Mouse (Mus musculus) T-cell, adult 2 months (primary cell): Measurements from ENCODE around the gene Ssbp2.
A peak's percentile ranks its signal among the peaks of the same experiment; 100 is the strongest.

Source experiments
- DNase-seq: peaks from one replicate; pipeline ENCODE4 v3.0.0; 2022; ENCODE audit warnings: low spot score

Ssbp2 gene

DNA sequence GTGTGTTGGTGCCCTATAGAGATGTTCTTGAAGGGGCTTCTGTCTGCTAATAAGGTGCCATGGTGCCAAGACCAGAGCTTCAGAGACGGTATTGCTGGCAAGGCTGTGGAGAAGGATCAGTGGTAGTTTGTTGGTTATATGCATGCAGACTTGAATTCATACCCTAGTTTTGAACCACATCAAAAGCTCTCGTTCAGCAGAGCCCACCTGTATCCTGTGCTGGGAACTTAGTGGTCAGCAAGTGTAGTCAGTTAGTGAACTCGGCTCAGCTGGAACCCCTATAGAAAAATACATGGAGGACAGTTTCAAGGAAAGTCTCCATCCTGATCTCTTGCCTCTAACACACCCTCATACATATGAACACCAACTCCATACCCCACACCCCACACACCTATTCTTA, 69.7 kb downstream of the Ssbp2 start:
- no peak for DNase-seq

DNA sequence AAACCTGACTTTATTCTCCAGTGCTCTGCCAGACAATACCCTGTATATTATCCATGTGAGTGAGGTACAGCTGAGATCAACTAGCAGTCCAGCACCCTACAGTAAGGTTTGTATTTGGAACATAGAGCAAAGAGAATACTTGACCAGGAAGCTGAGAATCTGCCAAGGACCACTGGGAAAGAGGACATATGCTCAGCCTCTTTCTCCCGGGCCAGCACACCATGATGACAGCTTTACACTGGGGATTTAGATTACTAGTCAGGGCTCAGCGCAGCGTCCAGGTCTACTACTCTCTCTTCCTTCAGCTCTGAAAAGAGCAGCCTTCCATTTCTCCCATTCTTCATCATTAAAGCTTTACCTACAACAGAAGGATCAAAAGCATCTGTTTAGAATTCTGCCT, 76.6 kb downstream of the Ssbp2 start:
- DNase-seq = no peak

DNA sequence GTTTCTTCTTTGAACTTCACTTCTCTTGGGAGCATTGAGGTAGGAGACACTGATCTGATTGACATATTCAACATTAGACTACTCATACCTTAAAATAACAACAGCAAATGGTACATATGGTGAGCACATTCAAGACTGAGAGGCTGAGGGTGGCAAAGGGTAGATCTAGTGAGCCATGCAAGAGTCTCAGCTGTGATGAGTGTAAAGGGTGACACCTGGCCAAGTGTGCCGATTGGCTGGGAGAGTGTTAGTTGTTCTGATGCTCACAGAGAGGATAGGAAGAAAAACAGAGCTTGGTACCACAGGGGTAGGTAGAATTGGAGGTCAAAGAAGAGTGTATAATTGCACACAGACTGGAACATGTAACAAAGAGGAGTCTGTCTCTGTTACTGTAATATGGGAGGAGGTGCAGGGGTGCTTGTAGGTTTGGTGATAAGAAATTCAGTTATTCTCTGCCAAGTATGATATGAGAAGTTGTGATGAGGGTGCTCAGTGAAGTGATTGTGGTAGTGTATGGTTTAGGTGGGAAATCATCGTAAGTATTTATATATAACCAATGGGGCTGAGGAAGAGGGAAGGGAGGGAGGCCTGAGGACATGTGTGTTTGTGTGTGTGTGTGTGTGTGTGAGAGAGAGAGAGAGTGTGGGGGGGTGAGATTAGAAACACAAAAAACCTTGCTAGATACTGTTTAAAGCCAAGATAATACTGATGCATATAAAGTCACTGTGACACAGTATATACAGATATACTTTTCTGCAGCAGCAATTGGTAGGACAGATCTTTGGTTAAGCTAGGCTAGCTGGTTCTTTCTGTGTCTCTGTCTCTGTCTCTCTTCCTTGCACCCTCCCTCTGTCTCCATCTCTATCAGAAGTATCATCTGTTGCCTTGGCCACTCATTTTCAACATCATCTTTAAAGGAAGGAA, 80.3 kb downstream of the Ssbp2 start:
- DNase-seq = no peak

DNA sequence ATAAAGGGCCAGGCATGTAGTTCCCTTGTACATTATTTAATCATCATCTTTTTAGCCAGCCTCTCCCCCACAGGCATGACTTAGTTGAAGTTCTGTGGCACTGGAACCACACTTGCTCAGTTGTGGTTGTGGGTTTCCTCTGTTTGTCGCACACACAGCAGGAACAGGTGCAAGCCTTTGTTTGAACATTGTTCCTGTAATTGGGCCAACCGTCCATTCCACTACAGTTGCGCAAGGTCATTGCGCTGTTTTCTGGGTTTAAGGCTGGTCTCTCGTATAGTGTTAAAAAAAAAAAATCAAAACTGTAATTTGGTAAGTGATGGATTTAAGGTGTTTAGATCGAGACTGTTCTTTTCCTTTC, 81.0 kb downstream of the Ssbp2 start:
- peak; percentile 82 for DNase-seq

DNA sequence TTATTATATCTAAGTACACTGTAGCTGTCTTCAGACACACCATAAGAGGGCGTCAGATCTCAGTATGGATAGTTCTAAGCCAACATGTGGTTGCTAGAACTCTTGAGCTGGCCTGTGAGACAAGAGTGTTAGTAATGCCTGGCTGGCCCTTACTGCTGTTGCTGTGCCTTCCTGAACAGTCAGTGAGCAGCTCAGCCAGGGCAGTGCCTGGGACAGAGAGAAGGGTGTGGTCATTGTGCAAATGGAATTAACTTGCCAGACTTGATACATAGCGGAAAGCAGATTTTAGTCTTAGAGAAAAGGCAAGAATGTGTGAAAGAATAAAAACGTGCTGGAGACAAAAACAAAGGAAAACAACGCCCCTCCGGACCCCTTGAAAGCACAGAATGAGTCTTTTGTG, 83.5 kb downstream of the Ssbp2 start:
- DNase-seq = no peak

DNA sequence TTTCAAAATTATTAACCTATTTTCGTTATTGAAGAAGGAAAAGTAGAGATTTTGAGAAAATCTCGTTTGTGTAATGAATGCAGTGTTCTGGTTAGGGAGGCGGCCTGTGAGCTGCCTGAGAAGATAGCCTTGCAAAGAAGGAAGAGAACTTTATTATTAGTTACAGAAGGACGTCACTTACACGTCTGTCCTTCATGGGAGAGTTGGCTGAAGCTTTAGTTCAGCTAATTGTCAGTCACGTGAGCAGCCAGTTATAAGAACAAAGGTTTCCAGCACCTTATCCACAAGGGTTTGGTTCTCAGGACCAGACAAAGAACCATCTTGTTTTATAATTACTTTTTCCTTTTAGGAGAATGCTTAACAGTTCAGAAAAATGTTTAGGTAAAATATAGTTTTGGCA, 104.0 kb downstream of the Ssbp2 start:
- DNase-seq = no peak

DNA sequence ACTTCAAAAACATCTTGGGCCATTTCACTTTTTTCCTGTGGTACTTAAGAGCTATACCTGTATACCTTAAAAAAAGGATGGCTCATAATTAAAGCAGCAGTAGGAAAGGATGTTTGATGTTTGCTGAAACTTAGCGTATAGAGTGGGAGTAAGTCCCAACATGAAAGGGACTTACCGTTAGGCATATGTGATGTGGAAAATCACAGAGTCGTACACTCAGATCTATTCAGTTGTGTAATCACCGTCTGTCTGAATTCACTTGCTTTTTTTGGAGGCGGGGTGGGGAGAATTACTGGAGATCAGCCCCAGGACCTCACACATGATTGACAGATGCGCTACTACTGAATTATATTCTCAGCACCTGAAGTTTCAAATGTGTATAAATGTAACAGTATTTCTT, 104.7 kb downstream of the Ssbp2 start:
- no peak for DNase-seq

DNA sequence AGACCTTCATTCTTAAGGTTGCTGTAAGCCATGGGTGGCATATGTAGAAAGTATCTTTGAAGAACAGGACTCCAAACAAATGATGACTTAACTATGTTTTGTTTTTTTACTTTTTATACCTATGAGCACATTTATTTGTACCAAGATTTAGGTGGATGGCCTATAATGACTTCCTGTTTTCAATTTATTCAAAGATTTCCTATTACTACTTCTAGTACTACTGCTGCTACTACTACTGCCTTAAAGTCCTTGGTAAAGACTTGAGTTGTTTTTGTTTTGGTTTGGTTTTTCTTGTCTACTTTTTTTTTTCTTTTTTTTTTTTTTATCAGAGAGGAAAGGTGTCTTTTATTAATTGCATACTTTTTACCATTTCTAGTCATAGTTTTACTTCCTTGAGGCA, 121.4 kb downstream of the Ssbp2 start:
- DNase-seq = no peak

DNA sequence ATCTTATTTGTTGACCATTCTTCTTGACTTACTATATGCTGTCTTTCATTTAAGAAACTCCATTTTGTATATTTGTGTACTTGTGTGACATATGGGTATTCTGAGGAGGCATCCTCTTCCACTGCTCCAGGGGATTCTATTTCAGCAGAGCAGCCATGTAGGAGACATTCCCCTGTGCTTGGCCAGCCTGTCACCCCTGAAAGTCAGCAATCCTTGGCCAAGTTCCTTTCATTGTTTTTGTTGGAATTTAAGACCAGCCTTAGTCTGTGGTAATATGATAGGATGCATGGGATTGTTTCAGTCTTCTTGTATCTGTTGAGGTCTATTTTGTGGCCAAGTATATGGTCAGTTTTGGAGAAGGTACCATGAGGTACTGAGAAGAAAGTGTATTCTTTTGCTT, 122.1 kb downstream of the Ssbp2 start:
- no peak for DNase-seq

DNA sequence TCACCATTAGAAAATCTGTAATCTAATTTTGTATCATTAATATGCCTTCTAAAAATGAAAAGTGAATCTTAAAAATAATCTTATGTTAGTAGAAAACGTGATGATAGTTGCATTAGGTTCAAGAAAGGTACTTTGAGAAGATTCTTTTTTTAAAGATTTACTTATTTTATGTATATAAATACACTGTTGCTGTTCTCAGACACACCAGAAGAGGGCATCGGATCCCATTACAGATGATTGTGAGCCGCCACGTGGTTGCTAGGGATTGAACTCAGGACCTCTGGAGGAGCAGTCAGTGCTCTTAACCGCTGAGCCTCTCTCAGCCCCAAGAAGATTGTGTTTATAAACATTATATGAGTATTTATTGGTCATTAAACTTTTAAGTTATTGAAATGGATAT, 126.3 kb downstream of the Ssbp2 start:
- no peak for DNase-seq

DNA sequence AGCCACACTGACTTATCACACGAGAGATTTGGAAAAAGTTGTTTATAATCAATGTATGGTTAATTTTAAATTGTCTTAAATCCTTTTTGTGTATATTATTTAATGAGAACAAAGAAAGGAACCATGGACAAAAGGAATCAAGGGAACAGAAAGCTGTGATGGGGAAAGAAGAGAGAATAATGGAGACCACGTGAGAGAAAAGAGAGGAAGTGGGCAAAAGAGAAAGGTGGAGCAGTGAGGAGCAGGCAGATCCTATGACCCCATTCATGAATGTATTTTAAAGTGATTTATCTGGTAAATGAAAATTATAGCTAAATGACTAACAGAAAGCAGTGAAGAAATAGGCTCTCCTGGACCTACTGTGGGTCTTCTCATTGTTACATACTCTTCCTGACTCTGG, 128.4 kb downstream of the Ssbp2 start:
- no peak for DNase-seq

DNA sequence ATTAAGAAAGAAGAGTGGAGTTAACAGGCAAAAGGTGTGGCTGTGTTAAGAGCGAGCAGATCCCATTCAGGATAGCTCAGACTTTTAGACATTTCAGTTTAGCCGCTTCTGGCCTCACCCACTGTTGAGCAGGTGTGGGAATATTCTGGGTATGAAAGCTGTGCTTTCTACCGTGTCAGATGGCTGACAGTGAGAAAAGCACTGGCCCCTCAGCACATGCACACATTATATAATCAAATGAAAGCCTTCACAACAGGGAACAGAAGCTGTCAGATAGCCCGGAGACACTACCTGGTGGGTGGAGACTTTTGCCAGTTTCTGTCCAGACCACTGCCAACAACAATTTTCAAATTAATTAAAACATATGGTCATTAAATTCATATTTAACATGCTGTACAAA, 131.8 kb downstream of the Ssbp2 start:
- no peak for DNase-seq

DNA sequence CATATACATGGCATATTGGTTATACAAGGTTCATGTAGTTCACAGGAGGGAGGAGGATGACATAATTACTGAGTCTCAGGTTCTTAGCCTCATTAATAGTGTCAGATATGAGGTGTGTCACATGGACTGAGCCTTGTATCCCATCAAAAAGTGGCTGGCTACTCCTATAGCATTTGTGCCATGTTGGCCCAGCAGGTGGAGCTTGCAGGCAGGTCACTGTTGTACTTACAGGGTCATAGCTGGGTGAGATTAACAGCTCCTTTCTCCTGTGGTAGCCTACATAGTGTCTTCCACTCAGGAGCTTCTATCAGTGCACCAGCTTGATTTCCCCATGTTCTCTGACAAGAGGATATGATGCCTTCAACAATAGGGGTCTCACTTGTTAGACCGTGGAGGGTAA, 135.2 kb downstream of the Ssbp2 start:
- no peak for DNase-seq

DNA sequence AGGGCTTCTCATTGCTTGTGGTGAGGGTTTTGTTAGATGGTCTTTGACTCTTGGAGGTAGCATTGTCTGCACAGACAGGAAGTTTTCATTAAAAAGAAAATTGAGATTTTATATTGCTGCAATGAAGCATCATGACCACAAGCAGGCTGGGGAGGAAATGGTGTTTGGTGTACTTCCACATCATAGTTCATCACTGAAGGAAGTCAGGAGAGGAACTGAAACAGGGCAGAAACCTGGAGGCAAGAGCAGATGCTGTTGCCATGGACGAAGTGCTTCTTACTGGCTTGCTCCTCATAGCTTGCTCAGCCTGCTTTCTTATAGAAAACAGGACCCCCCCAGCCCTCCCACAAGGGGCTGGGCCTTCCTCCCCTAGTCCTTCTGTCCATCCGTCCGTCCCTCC, 139.5 kb downstream of the Ssbp2 start:
- DNase-seq = no peak

DNA sequence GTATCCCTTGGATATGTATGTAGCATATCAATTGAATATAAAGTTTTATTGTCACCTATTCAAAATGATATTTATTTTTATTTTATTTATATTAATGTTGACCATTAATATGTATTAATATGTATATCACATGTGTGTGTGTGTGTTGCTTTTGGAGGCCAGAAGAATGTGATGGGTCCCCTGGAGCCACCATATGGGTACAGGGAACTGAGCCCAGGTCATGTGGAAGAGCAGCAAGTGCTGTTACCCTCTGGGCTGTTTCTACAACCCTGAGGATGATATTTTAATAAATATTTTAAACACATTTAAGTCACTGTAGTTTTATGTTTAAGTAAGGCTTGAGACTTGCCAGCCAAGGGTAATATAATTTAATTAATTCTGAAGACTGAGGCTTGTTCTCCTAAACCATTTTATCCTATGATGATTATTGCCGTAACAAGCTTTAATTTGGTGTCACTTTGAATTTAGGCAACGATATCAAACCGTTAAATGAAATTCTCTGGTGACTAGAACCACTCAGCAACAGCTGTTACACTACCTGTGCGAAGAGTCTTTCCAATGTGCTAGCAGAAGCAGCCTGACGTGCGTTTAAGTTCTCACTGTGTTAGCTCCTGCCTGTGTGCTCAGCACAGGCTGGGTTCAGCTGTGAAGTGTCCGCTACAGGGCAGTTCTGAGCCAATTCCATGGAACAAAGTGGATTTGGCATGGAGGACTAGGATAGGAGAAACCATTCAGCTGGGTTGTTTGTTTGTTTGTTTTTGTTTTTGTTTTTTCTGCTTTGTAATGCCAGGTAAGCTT, 145.2 kb downstream of the Ssbp2 start:
- DNase-seq = no peak

DNA sequence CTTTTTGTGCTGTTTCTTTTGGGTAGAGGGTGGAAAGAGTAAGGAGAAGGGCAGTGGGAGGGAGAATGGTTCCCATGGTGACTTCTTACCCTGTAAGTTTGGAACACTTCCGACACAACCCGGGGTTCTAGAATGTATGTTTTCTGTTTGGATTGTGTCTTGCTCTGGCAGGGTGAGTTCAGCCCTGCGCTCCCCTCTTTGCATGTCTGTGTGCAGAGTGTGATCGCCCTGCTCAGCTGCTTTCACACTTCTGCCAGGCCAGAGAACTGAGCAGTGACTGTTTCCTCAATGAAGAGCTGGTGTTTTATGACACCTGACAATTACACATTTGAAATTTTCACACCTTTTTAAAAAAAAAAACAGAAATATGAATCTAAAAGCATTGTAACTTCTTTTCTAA, 150.5 kb downstream of the Ssbp2 start:
- DNase-seq = no peak

DNA sequence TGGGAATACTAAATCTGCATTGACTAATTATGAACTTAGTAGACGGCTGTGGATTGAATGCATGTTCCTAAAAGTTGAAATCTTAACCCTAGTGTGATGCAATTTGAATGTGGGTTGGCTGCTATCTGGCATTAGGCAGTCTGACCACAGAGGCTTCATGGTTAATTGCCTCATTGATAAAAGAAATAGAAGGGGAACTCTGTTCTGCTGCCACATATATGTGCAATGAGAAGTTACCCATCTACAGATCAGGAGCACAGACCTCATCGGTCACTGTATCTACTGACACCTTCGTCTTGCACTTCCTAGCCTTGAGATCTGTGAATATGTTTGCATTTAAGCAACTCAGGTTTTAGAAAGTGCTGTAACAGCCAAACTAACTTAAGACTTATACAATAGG, 151.8 kb downstream of the Ssbp2 start:
- DNase-seq = no peak

DNA sequence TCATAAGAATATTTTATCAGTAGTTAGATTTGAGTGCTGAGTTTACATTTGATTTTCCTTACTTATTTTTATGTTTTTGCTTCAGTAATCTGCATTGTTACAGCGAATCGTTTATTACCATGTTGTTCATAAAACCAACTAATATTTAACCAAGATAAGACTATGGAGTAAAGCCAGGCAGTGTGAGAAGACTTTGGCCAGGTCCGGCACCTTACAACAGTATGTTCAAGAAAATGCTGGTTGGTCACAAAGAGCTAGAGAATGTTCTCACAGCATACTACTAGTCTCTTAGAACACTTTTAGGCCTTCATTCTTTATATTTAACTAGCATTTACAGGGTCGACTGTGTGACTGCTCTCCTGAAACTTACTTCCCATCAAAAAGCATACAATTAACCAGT, 152.5 kb downstream of the Ssbp2 start:
- DNase-seq = no peak

DNA sequence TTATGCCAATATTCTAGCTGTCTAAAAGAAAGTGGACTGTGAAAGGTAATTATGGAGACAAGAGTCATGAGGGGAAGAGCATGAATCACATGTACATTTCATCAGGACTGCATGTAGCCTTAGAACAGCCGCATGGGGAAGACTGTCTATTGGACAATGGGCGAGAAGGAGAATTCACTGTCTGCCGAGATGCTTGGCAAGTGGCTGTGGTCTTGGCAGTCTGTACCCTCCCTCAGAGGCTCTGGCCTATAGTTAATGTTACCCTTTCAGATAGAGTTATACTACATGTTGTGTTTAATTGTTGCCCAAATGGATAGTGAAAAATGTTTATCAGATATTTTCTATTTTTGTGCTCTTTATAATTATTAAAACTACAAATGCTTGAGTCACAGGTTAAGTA, 156.0 kb downstream of the Ssbp2 start:
- no peak for DNase-seq

DNA sequence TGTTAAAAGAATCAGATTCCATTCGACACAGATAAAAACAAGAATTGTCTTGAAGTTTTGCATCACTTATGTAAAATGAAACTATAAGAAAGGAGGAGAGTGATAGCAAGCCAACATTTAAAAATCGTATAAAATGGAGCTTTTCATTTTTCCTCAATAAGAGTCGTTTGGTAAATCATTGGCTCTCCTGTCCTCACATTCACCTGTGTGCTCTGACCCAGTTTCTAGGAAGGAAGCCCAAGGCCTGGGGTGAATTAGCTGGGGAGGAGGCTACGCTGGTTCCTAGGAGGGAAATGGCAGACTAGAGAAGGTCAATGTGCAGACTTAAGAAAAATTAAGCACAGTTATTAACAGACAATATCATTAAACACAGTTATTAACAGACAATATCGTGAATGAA, 156.8 kb downstream of the Ssbp2 start:
- DNase-seq = no peak

DNA sequence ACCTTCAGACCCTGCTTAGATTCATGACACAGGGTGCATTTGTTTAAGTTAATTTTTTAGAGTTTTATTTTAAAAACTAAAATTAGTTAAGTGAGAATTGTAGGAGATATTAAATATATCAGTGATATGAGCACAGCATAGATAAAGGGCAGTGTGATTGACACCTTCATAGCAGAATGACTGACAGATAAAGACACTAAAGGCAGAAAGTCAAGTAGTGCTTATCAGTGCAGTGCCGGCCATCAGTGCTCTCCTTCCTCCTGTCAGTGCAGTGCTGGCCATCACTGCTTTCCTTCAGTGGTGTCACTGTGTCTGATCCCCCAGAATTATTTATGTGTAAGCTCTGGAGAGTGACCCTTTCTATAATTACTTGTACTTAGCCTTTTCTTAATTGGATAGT, 159.3 kb downstream of the Ssbp2 start:
- DNase-seq = no peak

DNA sequence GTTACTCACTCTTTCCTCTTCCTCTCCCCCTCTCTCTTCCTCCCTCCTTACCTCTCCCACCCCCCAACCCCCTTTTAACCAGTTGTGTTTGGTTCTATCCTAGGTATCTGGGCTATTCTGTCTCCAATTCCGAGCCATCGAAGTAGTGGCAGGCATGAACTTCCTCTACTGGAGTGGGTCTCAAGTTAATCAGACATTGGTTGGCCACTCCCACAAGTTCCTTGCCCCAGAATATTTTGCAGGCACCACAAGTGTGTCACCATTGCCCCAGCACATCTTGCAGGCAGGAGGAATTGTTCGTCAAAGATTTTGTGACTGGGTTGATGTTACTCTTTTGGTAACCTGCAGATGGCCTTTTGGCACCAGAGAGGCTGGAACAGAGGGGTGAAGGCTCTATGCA, 160.5 kb downstream of the Ssbp2 start:
- no peak for DNase-seq

DNA sequence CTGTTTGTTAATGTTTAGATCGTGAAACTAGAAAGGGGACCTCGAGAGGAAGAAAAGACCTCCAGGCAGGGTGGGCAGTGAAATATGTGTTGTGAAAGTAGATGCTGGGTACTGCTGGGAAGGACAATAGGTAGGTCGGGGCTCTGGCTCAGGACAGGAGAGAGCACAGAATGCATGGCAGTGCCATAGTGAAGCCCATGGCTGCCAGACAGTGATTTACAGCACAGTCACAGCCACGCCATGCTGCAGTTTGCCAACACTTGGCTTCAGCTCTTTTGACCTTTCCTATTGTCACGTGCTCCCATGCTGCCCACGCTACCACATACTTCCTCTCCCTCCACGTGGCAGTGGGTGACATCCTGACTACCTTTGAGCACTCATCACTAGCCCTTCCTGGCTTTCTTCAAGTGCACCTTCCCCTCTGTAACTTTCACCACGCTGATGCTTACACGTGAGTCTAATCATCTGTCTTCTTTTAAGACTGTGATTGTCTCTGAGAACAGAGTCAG, 171.3 kb downstream of the Ssbp2 start:
- no peak for DNase-seq
